Mouse (Mus musculus): ENCODE data around the gene Kcnh3. TPM values are rescaled to one million over a fixed set of nuclear protein-coding genes. Genes with fewer than 3 reads are reported as not detected.
A peak's percentile ranks its signal among the peaks of the same experiment; 100 is the strongest.

Gene Kcnh3
- total and polyA plus RNA-seq, 3 experiments: 0.05 to 0.37 (median 0.08) TPM

GRCm38 (mm10) chr15:99222794-99223584 is 1.7 kb upstream of the Kcnh3 start:
- H3K79me2 ChIP-seq (replicated peaks; ENCODE audit: control insufficient read depth, insufficient read depth, low read length): no peaks in the 10 kb centered on the region
- 7% methylated on average over 18 of the region's 18 CpGs for WGBS
- no peak for DNase-seq
- intact Hi-C loops (cut with DNase I): no loop called here
- peak overlapping the region; percentile 53 for H3K4me3 ChIP-seq
- H3K27ac ChIP-seq: no peak overlapping the region
- TF ChIP-seq POLR2A (IDR thresholded peaks at IDR 0.05; ENCODE audit: insufficient read depth, low read depth, low read length): no peak
- no peak for TF ChIP-seq CTCF (IDR thresholded peaks at IDR 0.05)
- TF ChIP-seq EP300 (IDR thresholded peaks at IDR 0.05; ENCODE audit: insufficient read depth, low read depth, low read length): no peak
- H3K36me3 ChIP-seq (ENCODE audit: control insufficient read depth, insufficient read depth, low read length): no peaks in the 10 kb centered on the region
- no peak overlapping the region for H3K9ac ChIP-seq (ENCODE audit: low read depth, low read length)
- H3K4me1 ChIP-seq (ENCODE audit: control insufficient read depth, insufficient read depth, low read length): no peaks in the 10 kb centered on the region
- H3K27me3 ChIP-seq (ENCODE audit: control insufficient read depth, insufficient read depth, low read length): peaks cover 15% of the 10 kb centered on the region

DNA sequence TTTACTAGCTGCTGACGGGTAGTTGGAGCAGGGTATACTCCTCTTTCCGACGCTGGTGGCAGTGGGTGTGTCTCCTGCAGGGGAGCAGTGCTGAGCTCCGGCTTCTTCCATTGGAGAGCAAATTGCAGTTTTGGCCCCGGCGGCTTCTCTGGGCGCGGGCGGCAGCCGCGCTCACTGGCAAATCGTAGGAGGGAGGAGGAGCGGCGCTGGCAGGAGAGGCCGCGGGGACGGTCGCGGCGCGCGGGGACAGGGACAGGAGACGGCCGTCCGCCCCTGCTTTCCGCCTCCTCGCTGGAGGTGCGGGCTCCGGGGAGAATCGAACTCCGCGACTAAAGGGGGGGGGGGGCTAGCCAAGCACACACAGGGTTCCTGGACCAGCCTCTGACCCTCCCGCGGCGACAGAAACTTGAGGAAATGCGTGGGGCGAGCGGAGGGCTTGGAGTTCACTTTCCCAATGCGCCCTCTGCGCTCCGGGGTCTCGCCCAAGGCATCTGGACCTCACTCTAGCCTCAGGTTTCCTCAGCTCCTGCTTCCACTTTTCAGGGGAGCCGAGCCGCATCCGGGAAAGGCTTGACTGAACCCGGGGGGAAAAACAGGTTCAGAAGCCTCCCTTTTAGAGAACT is 965 bp upstream of the Kcnh3 start:
- Histone ChIP-seq H3K27ac (no peak overlapping the region), H3K27me3 (ENCODE audit: control insufficient read depth, insufficient read depth, low read length) (peaks cover 15% of the 10 kb centered on the region), H3K4me1 (ENCODE audit: control insufficient read depth, insufficient read depth, low read length) (no peaks in the 10 kb centered on the region), H3K9ac (ENCODE audit: low read depth, low read length) (peak overlapping the region; percentile 37), H3K36me3 (ENCODE audit: control insufficient read depth, insufficient read depth, low read length) (no peaks in the 10 kb centered on the region), H3K4me3 (peak overlapping the region; percentile 53), H3K79me2 (replicated peaks; ENCODE audit: control insufficient read depth, insufficient read depth, low read length) (no peaks in the 10 kb centered on the region)
- intact Hi-C loops (cut with DNase I): no loop called here
- under 1% methylated on average over 46 of the region's 46 CpGs for WGBS
- DNase-seq: peak; percentile 60 to 65
- TF ChIP-seq POLR2A (IDR thresholded peaks at IDR 0.05; ENCODE audit: insufficient read depth, low read depth, low read length): no peak
- no peak for TF ChIP-seq EP300 (IDR thresholded peaks at IDR 0.05; ENCODE audit: insufficient read depth, low read depth, low read length)
- no peak for TF ChIP-seq CTCF (IDR thresholded peaks at IDR 0.05)

- intact Hi-C loops (cut with DNase I): no loop called here
- WGBS: 4% methylated on average over 22 of the region's 22 CpGs
- H3K79me2 ChIP-seq (replicated peaks; ENCODE audit: control insufficient read depth, insufficient read depth, low read length): no peaks in the 10 kb centered on the region
- H3K27me3 ChIP-seq (ENCODE audit: control insufficient read depth, insufficient read depth, low read length): peaks cover 15% of the 10 kb centered on the region
- DNase-seq: no peak
- H3K4me1 ChIP-seq (ENCODE audit: control insufficient read depth, insufficient read depth, low read length): no peaks in the 10 kb centered on the region
- H3K4me3 ChIP-seq: peak overlapping the region; percentile 53; the same call in 1 of the 2 replicates
- H3K36me3 ChIP-seq (ENCODE audit: control insufficient read depth, insufficient read depth, low read length): no peaks in the 10 kb centered on the region
- TF ChIP-seq POLR2A (IDR thresholded peaks at IDR 0.05; ENCODE audit: insufficient read depth, low read depth, low read length) (no peak), CTCF (IDR thresholded peaks at IDR 0.05) (no peak), EP300 (IDR thresholded peaks at IDR 0.05; ENCODE audit: insufficient read depth, low read depth, low read length) (no peak)
- no peak overlapping the region for H3K9ac ChIP-seq (ENCODE audit: low read depth, low read length)
- no peak overlapping the region for H3K27ac ChIP-seq
Measured at GRCm38 (mm10) chr15:99225081-99225810, 585 bp downstream of the Kcnh3 start.

DNA sequence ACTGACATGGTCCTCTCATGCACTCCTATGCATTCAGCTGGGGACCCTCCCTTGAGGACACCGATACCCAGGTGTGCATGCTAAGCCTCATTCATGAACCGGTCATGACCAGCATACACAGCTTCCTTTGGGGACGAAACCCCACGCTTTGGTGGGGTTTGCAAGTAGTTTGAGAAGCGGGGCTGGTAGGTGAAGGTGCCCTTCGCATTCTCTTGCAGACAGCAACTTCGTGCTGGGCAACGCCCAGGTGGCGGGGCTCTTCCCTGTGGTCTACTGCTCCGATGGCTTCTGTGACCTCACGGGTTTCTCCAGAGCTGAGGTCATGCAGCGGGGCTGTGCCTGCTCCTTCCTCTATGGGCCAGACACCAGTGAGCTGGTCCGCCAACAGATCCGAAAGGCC is 1.4 kb downstream of the Kcnh3 start:
- no peak for TF ChIP-seq EP300 (IDR thresholded peaks at IDR 0.05; ENCODE audit: insufficient read depth, low read depth, low read length)
- no peak for TF ChIP-seq CTCF (IDR thresholded peaks at IDR 0.05)
- TF ChIP-seq POLR2A (IDR thresholded peaks at IDR 0.05; ENCODE audit: insufficient read depth, low read depth, low read length): no peak
- Histone ChIP-seq H3K27ac (no peak overlapping the region), H3K9ac (ENCODE audit: low read depth, low read length) (no peak overlapping the region), H3K79me2 (replicated peaks; ENCODE audit: control insufficient read depth, insufficient read depth, low read length) (no peaks in the 10 kb centered on the region), H3K36me3 (ENCODE audit: control insufficient read depth, insufficient read depth, low read length) (no peaks in the 10 kb centered on the region), H3K4me1 (ENCODE audit: control insufficient read depth, insufficient read depth, low read length) (no peaks in the 10 kb centered on the region), H3K4me3 (no peak overlapping the region), H3K27me3 (ENCODE audit: control insufficient read depth, insufficient read depth, low read length) (peaks cover 15% of the 10 kb centered on the region)
- intact Hi-C loops (cut with DNase I): no loop called here
- WGBS: 50% methylated on average over 14 of the region's 14 CpGs
- DNase-seq: no peak

- Histone ChIP-seq H3K4me1 (ENCODE audit: control insufficient read depth, insufficient read depth, low read length) (no peaks in the 10 kb centered on the region), H3K36me3 (ENCODE audit: control insufficient read depth, insufficient read depth, low read length) (no peaks in the 10 kb centered on the region), H3K27ac (no peak overlapping the region), H3K9ac (ENCODE audit: low read depth, low read length) (no peak overlapping the region), H3K27me3 (ENCODE audit: control insufficient read depth, insufficient read depth, low read length) (peaks cover 1% of the 10 kb centered on the region; the same call in 1 of the 2 replicates), H3K4me3 (no peak overlapping the region), H3K79me2 (replicated peaks; ENCODE audit: control insufficient read depth, insufficient read depth, low read length) (no peaks in the 10 kb centered on the region)
- DNase-seq: no peak
- WGBS: 63% methylated on average over 10 of the region's 10 CpGs
- intact Hi-C loops (cut with DNase I): no loop called here
- TF ChIP-seq POLR2A (IDR thresholded peaks at IDR 0.05; ENCODE audit: insufficient read depth, low read depth, low read length) (no peak), EP300 (IDR thresholded peaks at IDR 0.05; ENCODE audit: insufficient read depth, low read depth, low read length) (no peak), CTCF (IDR thresholded peaks at IDR 0.05) (no peak)
Measured at GRCm38 (mm10) chr15:99231998-99232397, 7.3 kb downstream of the Kcnh3 start.

All from heart, adult 2 months (tissue).